Mouse (Mus musculus): Measurements from ENCODE around the gene Polr3b. TPM values are rescaled to one million over a fixed set of nuclear protein-coding genes. Genes with fewer than 3 reads are reported as not detected.

Polr3b gene
- polyA plus RNA-seq, 1 experiment = 1.6 TPM

DNA sequence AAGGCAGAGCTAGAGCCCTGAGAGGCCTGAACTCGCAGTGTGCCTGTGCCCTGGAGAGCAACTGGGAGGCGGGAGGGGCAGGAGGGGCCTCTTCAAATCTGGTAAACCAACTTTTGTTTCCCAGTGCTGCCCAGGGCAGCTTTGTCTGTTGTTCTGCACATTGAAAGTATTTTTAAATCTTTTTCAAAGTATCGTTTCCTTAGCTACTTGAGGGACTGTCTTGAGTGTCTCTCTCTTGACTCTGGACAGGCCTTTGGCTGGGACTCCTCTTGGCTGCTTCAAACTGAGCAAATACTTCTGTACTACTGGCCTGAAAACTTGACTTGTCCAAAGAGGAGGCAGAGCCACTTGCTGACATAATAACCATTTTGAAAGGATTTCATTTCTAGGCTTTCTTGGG lies 11.3 kb upstream of the Polr3b start:
- H3K27me3 ChIP-seq (ENCODE audit: control insufficient read depth, insufficient read depth, low read length) = no peaks in the 10 kb centered on the region
- TF ChIP-seq POLR2A (IDR thresholded peaks at IDR 0.05; ENCODE audit: low read depth, low read length) = no peak
- TF ChIP-seq CTCF (IDR thresholded peaks at IDR 0.05; ENCODE audit: extremely low read depth, insufficient read length, insufficient replicate concordance, low read depth, low read length) = no peak
- no peaks in the 10 kb centered on the region for H3K4me1 ChIP-seq (ENCODE audit: control insufficient read depth, insufficient read depth, insufficient read length, low read length)
- WGBS = 74% methylated on average over 3 of the region's 3 CpGs
- 0 out of 2 replicates have a peak, but pooled peaks cover 1% of the 10 kb centered on the region for H3K36me3 ChIP-seq (ENCODE audit: control insufficient read depth, insufficient read depth, low read length)
- H3K27ac ChIP-seq (ENCODE audit: insufficient read depth, low read depth, low read length) = no peak overlapping the region
- no peak overlapping the region for H3K4me3 ChIP-seq (ENCODE audit: low read depth, low read length)

- 64% methylated on average over 3 of the region's 3 CpGs for WGBS
- H3K4me3 ChIP-seq (ENCODE audit: low read depth, low read length) = no peak overlapping the region
- 0 out of 2 replicates have a peak, but pooled peaks cover 1% of the 10 kb centered on the region for H3K36me3 ChIP-seq (ENCODE audit: control insufficient read depth, insufficient read depth, low read length)
- no peak overlapping the region for H3K27ac ChIP-seq (ENCODE audit: insufficient read depth, low read depth, low read length)
- H3K4me1 ChIP-seq (ENCODE audit: control insufficient read depth, insufficient read depth, insufficient read length, low read length) = no peaks in the 10 kb centered on the region
- H3K27me3 ChIP-seq (ENCODE audit: control insufficient read depth, insufficient read depth, low read length) = no peaks in the 10 kb centered on the region
- TF ChIP-seq CTCF (IDR thresholded peaks at IDR 0.05; ENCODE audit: extremely low read depth, insufficient read length, insufficient replicate concordance, low read depth, low read length) (no peak), POLR2A (IDR thresholded peaks at IDR 0.05; ENCODE audit: low read depth, low read length) (no peak)
Measured at GRCm38 (mm10) chr10:84611664-84612063, 10.4 kb upstream of the Polr3b start.

DNA sequence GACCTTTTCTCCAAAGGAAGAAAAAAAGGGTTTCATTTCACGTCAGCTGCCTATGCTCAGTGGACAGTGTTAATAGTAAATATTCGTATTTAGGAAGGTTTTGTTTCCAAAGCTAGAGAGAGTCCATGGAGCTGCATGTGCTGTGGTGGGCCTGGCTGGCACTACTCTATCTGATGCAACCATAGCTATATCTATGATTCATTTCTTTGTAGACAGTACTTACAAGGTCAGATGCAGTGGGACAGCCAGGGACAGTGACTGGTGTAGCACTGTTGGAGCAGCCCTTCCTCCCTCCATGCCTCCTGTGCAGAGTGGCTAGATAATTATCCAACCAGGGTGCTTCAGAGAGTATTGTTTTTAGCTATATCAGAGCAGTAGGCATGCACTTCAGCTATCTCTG lies 9.8 kb upstream of the Polr3b start:
- H3K27me3 ChIP-seq (ENCODE audit: control insufficient read depth, insufficient read depth, low read length) = no peaks in the 10 kb centered on the region
- WGBS = 86% methylated on average over 2 of the region's 2 CpGs
- H3K4me3 ChIP-seq (ENCODE audit: low read depth, low read length) = no peak overlapping the region
- no peaks in the 10 kb centered on the region for H3K4me1 ChIP-seq (ENCODE audit: control insufficient read depth, insufficient read depth, insufficient read length, low read length)
- TF ChIP-seq POLR2A (IDR thresholded peaks at IDR 0.05; ENCODE audit: low read depth, low read length) (no peak), CTCF (IDR thresholded peaks at IDR 0.05; ENCODE audit: extremely low read depth, insufficient read length, insufficient replicate concordance, low read depth, low read length) (no peak)
- 0 out of 2 replicates have a peak, but pooled peaks cover 1% of the 10 kb centered on the region for H3K36me3 ChIP-seq (ENCODE audit: control insufficient read depth, insufficient read depth, low read length)
- no peak overlapping the region for H3K27ac ChIP-seq (ENCODE audit: insufficient read depth, low read depth, low read length)

DNA sequence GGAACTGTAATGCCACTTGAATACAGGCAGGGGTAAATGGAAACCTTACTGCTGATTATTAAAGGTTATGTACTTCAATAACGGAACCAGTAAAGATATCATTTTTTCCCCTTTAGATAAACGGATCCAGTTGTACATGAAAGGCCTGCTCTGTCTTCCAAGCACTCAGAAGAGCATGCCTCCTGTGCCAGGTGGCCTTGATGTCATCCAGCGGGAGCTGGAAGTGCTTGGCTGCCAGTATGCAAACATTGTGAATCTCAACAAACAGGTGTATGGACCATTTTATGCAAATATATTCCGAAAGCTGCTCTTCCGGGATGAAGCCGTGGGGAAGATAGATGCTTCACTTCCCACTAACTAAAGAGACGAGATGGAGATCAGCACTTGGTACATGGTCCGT lies 8.7 kb upstream of the Polr3b start:
- 74% methylated on average over 8 of the region's 8 CpGs for WGBS
- Histone ChIP-seq H3K27ac (ENCODE audit: insufficient read depth, low read depth, low read length) (no peak overlapping the region), H3K27me3 (ENCODE audit: control insufficient read depth, insufficient read depth, low read length) (no peaks in the 10 kb centered on the region), H3K4me1 (ENCODE audit: control insufficient read depth, insufficient read depth, insufficient read length, low read length) (no peaks in the 10 kb centered on the region), H3K36me3 (ENCODE audit: control insufficient read depth, insufficient read depth, low read length) (no peaks in the 10 kb centered on the region), H3K4me3 (ENCODE audit: low read depth, low read length) (no peak overlapping the region)
- TF ChIP-seq POLR2A (IDR thresholded peaks at IDR 0.05; ENCODE audit: low read depth, low read length) = no peak
- TF ChIP-seq CTCF (IDR thresholded peaks at IDR 0.05; ENCODE audit: extremely low read depth, insufficient read length, insufficient replicate concordance, low read depth, low read length) = no peak

GRCm38 (mm10) chr10:84615076-84615475 lies 7.0 kb upstream of the Polr3b start:
- H3K27me3 ChIP-seq (ENCODE audit: control insufficient read depth, insufficient read depth, low read length) = no peaks in the 10 kb centered on the region
- H3K4me1 ChIP-seq (ENCODE audit: control insufficient read depth, insufficient read depth, insufficient read length, low read length) = no peaks in the 10 kb centered on the region
- H3K4me3 ChIP-seq (ENCODE audit: low read depth, low read length) = no peak overlapping the region
- 68% methylated on average over 3 of the region's 3 CpGs for WGBS
- no peaks in the 10 kb centered on the region for H3K36me3 ChIP-seq (ENCODE audit: control insufficient read depth, insufficient read depth, low read length)
- no peak overlapping the region for H3K27ac ChIP-seq (ENCODE audit: insufficient read depth, low read depth, low read length)
- no peak for TF ChIP-seq CTCF (IDR thresholded peaks at IDR 0.05; ENCODE audit: extremely low read depth, insufficient read length, insufficient replicate concordance, low read depth, low read length)
- no peak for TF ChIP-seq POLR2A (IDR thresholded peaks at IDR 0.05; ENCODE audit: low read depth, low read length)

DNA sequence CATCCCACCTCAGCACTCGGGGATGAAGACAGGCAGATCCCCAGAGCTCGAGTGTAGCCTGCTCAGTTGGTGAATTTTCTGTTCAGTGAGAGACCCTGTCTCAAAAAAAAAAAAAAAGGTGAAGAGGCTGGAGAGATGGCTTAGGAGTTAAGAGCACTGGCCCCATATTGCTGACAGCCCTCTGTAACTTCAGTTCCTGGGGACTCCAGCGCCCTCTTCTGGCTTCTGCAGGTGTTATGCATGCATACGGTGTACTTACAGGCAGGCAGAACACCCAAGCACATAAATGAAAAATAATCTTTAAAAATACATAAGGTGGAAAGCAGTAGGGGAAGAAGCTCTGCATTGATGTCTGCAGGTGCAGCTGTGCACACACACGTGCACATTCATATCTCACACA lies 9.1 kb downstream of the Polr3b start:
- H3K27ac ChIP-seq (ENCODE audit: insufficient read depth, low read depth, low read length) = no peak overlapping the region
- peaks cover 22% of the 10 kb centered on the region for H3K36me3 ChIP-seq (ENCODE audit: control insufficient read depth, insufficient read depth, low read length)
- 71% methylated on average over 5 of the region's 5 CpGs for WGBS
- H3K4me1 ChIP-seq (ENCODE audit: control insufficient read depth, insufficient read depth, insufficient read length, low read length) = no peaks in the 10 kb centered on the region
- TF ChIP-seq CTCF (IDR thresholded peaks at IDR 0.05; ENCODE audit: extremely low read depth, insufficient read length, insufficient replicate concordance, low read depth, low read length) (peak; percentile 35; the same call in 1 of the 2 replicates), POLR2A (IDR thresholded peaks at IDR 0.05; ENCODE audit: low read depth, low read length) (no peak)
- no peak overlapping the region for H3K4me3 ChIP-seq (ENCODE audit: low read depth, low read length)
- H3K27me3 ChIP-seq (ENCODE audit: control insufficient read depth, insufficient read depth, low read length) = no peaks in the 10 kb centered on the region

GRCm38 (mm10) chr10:84632005-84632404 lies 9.9 kb downstream of the Polr3b start:
- H3K4me3 ChIP-seq (ENCODE audit: low read depth, low read length) = no peak overlapping the region
- peaks cover 28% of the 10 kb centered on the region for H3K36me3 ChIP-seq (ENCODE audit: control insufficient read depth, insufficient read depth, low read length)
- no peak overlapping the region for H3K27ac ChIP-seq (ENCODE audit: insufficient read depth, low read depth, low read length)
- 94% methylated on average over 4 of the region's 4 CpGs for WGBS
- no peak for TF ChIP-seq POLR2A (IDR thresholded peaks at IDR 0.05; ENCODE audit: low read depth, low read length)
- no peak for TF ChIP-seq CTCF (IDR thresholded peaks at IDR 0.05; ENCODE audit: extremely low read depth, insufficient read length, insufficient replicate concordance, low read depth, low read length)
- no peaks in the 10 kb centered on the region for H3K4me1 ChIP-seq (ENCODE audit: control insufficient read depth, insufficient read depth, insufficient read length, low read length)
- no peaks in the 10 kb centered on the region for H3K27me3 ChIP-seq (ENCODE audit: control insufficient read depth, insufficient read depth, low read length)
